Mouse (Mus musculus) erythroblast, embryonic 14.5 days (primary cell): ENCODE results near the gene Kctd6.

ENCODE experiments used
- GATA1 ChIP-seq: IDR thresholded peaks from 2 replicates; pipeline ENCODE4 v1.6.1; 2012; ENCODE audit warnings: low read length, inconsistent platforms, mixed read lengths
- TAL1 ChIP-seq: IDR thresholded peaks from 3 replicates; pipeline ENCODE4 v1.6.1; 2012; ENCODE audit warnings: low read length, inconsistent platforms, mixed read lengths

GRCm38 (mm10) chr14:8251330-8251885 lies 37.5 kb downstream of the Kctd6 start:
- TF ChIP-seq GATA1 (no peak), TAL1 (no peak)
